Mouse (Mus musculus) lung, embryonic 16.5 days (tissue): ENCODE results near the gene Gjb4. TPM values are rescaled to one million over a fixed set of nuclear protein-coding genes. Genes with fewer than 3 reads are reported as not detected.

ENCODE experiments used
- ATAC-seq: fragments of 200-750 bp; cut with Nextera tagmentation; 2 replicates; pipeline ENCODE4 v1.8.0; 2017; ENCODE audit warnings: low read depth, mild to moderate bottlenecking, moderate library complexity
- H3K27ac ChIP-seq: fragments of 300-500 bp; sonication (generic); 2 replicates; pipeline ENCODE4 v1.5.1; 2014; ENCODE audit warnings: mild to moderate bottlenecking, control low read depth, low read length
- H3K27me3 ChIP-seq: fragments of 300-500 bp; sonication (generic); 2 replicates; pipeline ENCODE4 v1.6.1; 2014; ENCODE audit warnings: low read depth, low read length, mixed read lengths; ENCODE audit not compliant: control insufficient read depth, insufficient read depth
- H3K36me3 ChIP-seq: fragments of 300-500 bp; sonication (generic); 2 replicates; pipeline ENCODE4 v1.6.1; 2014; ENCODE audit warnings: low read length; ENCODE audit not compliant: control insufficient read depth, insufficient read depth
- H3K4me1 ChIP-seq: fragments of 300-500 bp; sonication (generic); replicated peaks from 2 replicates; pipeline ENCODE4 v1.6.1; 2014; ENCODE audit warnings: low read length, mixed read lengths; ENCODE audit not compliant: control insufficient read depth, insufficient read depth
- H3K4me2 ChIP-seq: fragments of 300-500 bp; sonication (generic); 2 replicates; pipeline ENCODE4 v1.6.1; 2014; ENCODE audit warnings: low read depth, low read length, control low read depth
- H3K4me3 ChIP-seq: fragments of 300-500 bp; sonication (generic); 2 replicates; pipeline ENCODE4 v1.5.1; 2014; ENCODE audit warnings: mild to moderate bottlenecking, low read length, control low read depth
- H3K9ac ChIP-seq: fragments of 300-500 bp; sonication (generic); 2 replicates; pipeline ENCODE4 v1.6.1; 2014; ENCODE audit warnings: low read length, control low read depth
- H3K9me3 ChIP-seq: fragments of 300-500 bp; sonication (generic); 2 replicates; pipeline ENCODE4 v1.6.1; 2016; ENCODE audit warnings: low read length; ENCODE audit not compliant: control insufficient read depth
- WGBS: fragments of 180-500 bp; shearing (Covaris S2); extraction: QIAGEN DNeasy Blood & Tissue Kit; methylation state at CpG from one replicate; pipeline ENCODE4 v1.1.7; 2014; 5-methylcytosine and 5-hydroxymethylcytosine counted together
- polyA plus RNA-seq: library from polyadenylated mRNA; unstranded; fragments of >200 nt; fragmentation: Nextera tagmentation; extraction: Ambion mirVana; gene quantifications from 2 replicates; pipeline ENCODE4 v1.2.1, GENCODE M21; 2015

Gjb4 gene
- polyA plus RNA-seq, 1 experiment from 2014 or later, result 0.20 TPM

DNA sequence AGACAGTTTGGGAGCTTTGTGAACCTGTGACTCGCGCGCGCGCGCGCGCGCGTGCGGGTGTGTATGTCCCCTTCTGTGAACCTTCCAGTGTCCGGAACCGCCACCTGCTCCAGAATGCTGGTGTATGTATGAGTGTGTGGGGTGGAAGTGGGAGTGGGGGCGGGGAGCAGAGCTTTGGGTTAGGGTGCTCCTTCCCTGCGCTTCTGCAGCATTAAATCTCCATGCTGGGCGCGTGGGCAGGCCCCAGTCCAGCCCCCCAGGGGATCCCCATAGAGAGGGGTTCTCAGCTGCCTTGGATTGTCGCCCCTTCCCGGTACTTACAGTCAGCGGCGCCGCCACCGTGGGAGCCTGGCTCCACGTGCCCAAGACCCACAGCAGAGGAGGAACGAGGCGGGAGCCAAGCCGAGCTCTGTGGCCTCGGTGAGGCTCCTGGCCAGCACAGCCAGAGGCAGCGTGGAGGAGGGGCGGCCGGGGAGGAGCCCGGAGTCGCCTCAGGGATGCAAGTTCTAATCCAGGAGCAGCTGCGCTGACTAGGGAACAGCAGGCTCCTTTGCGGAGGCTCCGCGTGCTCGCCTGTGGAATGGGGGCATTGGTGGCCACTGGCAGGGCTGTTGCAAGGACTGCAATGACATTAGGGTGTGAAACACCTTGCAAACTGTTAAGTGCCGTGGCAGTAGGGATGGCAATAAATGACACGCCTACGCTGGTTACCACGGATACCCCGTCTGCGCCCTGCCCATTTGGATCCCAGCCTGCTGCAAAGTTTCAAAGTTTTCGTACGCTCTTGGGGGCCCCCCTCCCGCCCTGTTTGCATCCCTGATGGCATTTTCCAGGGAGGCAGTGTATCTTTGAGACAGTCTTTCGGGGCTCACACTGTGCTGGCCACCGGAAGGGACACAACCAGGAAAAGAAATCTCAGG lies 23.4 kb downstream of the Gjb4 start, which contains the start of gene Gjb3:
Gene Gjb3 (minus strand): TSS at position 664 of the 920 bp plus-strand sequence.
- peak; percentile 51; the same call in 1 of the 2 replicates for ATAC-seq
- peak within 1 kb of the TSS; percentile 30 for H3K4me3 ChIP-seq
- peaks cover 38% of the 10 kb centered on the region for H3K27me3 ChIP-seq
- no peaks in the 10 kb centered on the region for H3K9me3 ChIP-seq
- H3K9ac ChIP-seq, result peak within 1 kb of the TSS; percentile 37; the same call in 1 of the 2 replicates
- H3K4me2 ChIP-seq, result peak within 1 kb of the TSS; percentile 51
- 1% methylated on average over 49 of the region's 49 CpGs for WGBS
- H3K36me3 ChIP-seq, result no peaks in the 10 kb centered on the region
- H3K27ac ChIP-seq, result no peak within 1 kb of the TSS
- peaks cover 2% of the 10 kb centered on the region; the same call in 1 of the 2 replicates for H3K4me1 ChIP-seq

- ATAC-seq, result peak; percentile 19; the same call in 1 of the 2 replicates
- H3K4me1 ChIP-seq, result peaks cover 2% of the 10 kb centered on the region; the same call in 1 of the 2 replicates
- peak overlapping the region; percentile 51 for H3K4me2 ChIP-seq
- H3K4me3 ChIP-seq, result peak overlapping the region; percentile 30
- no peak overlapping the region for H3K9ac ChIP-seq
- H3K27me3 ChIP-seq, result peaks cover 38% of the 10 kb centered on the region
- 2% methylated on average over 13 of the region's 13 CpGs for WGBS
- no peaks in the 10 kb centered on the region for H3K9me3 ChIP-seq
- no peaks in the 10 kb centered on the region for H3K36me3 ChIP-seq
- no peak overlapping the region for H3K27ac ChIP-seq
These were observed 24.1 kb downstream of the Gjb4 start for GRCm38 (mm10) chr4:127329751-127330150.

GRCm38 (mm10) chr4:127329046-127329445 lies 24.8 kb downstream of the Gjb4 start:
- Histone ChIP-seq H3K36me3 (no peaks in the 10 kb centered on the region), H3K27ac (no peak overlapping the region), H3K4me3 (no peak overlapping the region), H3K9me3 (no peaks in the 10 kb centered on the region), H3K4me1 (peaks cover 2% of the 10 kb centered on the region; the same call in 1 of the 2 replicates), H3K27me3 (peaks cover 38% of the 10 kb centered on the region), H3K4me2 (no peak overlapping the region), H3K9ac (no peak overlapping the region)
- 9% methylated on average over 3 of the region's 3 CpGs for WGBS
- ATAC-seq, result no peak

DNA sequence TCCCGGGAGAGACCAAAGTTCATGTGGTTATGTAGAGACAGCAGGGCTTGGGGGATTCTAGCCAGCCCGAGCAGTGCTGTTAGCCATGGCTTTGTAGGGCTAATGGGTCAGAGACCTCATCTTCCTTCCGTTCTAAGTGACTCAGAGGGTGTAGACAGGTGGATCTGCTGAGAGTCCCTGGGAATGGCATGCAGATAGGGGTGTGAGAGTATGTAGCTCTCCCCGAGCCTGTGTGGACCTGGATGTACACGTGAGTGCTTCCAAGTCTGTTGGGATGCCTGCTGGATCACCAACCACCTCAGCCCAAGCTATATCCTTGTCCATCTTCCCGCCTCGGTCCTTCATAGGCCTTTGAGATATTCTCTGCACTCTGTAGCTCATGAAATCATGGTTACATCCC lies 25.5 kb downstream of the Gjb4 start:
- Histone ChIP-seq H3K9me3 (no peaks in the 10 kb centered on the region), H3K36me3 (no peaks in the 10 kb centered on the region), H3K27ac (no peak overlapping the region), H3K9ac (no peak overlapping the region), H3K4me2 (no peak overlapping the region), H3K27me3 (peaks cover 38% of the 10 kb centered on the region), H3K4me3 (no peak overlapping the region), H3K4me1 (peaks cover 2% of the 10 kb centered on the region; the same call in 1 of the 2 replicates)
- no peak for ATAC-seq
- WGBS, result 53% methylated on average over 7 of the region's 7 CpGs

GRCm38 (mm10) chr4:127327749-127328148 lies 26.1 kb downstream of the Gjb4 start:
- Histone ChIP-seq H3K27ac (no peak overlapping the region), H3K4me1 (peaks cover 2% of the 10 kb centered on the region; the same call in 1 of the 2 replicates), H3K4me2 (no peak overlapping the region), H3K9ac (no peak overlapping the region), H3K36me3 (no peaks in the 10 kb centered on the region), H3K4me3 (no peak overlapping the region), H3K9me3 (no peaks in the 10 kb centered on the region), H3K27me3 (peaks cover 36% of the 10 kb centered on the region)
- WGBS, result 64% methylated on average over 6 of the region's 6 CpGs
- ATAC-seq, result no peak

GRCm38 (mm10) chr4:127327258-127327657 lies 26.6 kb downstream of the Gjb4 start:
- 27% methylated on average over 7 of the region's 7 CpGs for WGBS
- H3K36me3 ChIP-seq, result no peaks in the 10 kb centered on the region
- no peak overlapping the region for H3K27ac ChIP-seq

GRCm38 (mm10) chr4:127325276-127325675 lies 28.6 kb downstream of the Gjb4 start:
- no peak for ATAC-seq
- 77% methylated on average over 5 of the region's 5 CpGs for WGBS
- Histone ChIP-seq H3K9ac (no peak overlapping the region), H3K4me1 (no peaks in the 10 kb centered on the region; the same call in 1 of the 2 replicates), H3K9me3 (no peaks in the 10 kb centered on the region), H3K4me2 (no peak overlapping the region), H3K36me3 (no peaks in the 10 kb centered on the region), H3K4me3 (no peak overlapping the region), H3K27ac (no peak overlapping the region), H3K27me3 (peaks cover 14% of the 10 kb centered on the region)

More at GRCm38 (mm10) chr4:127327258-127327657, 26.6 kb downstream of the Gjb4 start:
- Histone ChIP-seq H3K4me1 (peaks cover 2% of the 10 kb centered on the region; the same call in 1 of the 2 replicates), H3K4me2 (no peak overlapping the region), H3K9me3 (no peaks in the 10 kb centered on the region), H3K4me3 (no peak overlapping the region), H3K9ac (no peak overlapping the region), H3K27me3 (peaks cover 34% of the 10 kb centered on the region)
- no peak for ATAC-seq

GRCm38 (mm10) chr4:127324759-127325158 lies 29.1 kb downstream of the Gjb4 start:
- Histone ChIP-seq H3K36me3 (no peaks in the 10 kb centered on the region), H3K27ac (no peak overlapping the region), H3K4me2 (no peak overlapping the region), H3K9ac (no peak overlapping the region), H3K4me1 (no peaks in the 10 kb centered on the region), H3K4me3 (no peak overlapping the region), H3K27me3 (peaks cover 9% of the 10 kb centered on the region; the same call in 1 of the 2 replicates), H3K9me3 (no peaks in the 10 kb centered on the region)
- WGBS, result 4% methylated on average over 5 of the region's 6 CpGs
- ATAC-seq, result peak; percentile 83

- no peak overlapping the region for H3K9ac ChIP-seq
- ATAC-seq, result no peak
- 66% methylated on average over 10 of the region's 10 CpGs for WGBS
- peaks cover 8% of the 10 kb centered on the region; the same call in 1 of the 2 replicates for H3K27me3 ChIP-seq
- H3K9me3 ChIP-seq, result no peaks in the 10 kb centered on the region
- no peak overlapping the region for H3K4me2 ChIP-seq
- H3K27ac ChIP-seq, result no peak overlapping the region
- H3K4me3 ChIP-seq, result no peak overlapping the region
- no peaks in the 10 kb centered on the region for H3K36me3 ChIP-seq
- no peaks in the 10 kb centered on the region for H3K4me1 ChIP-seq
These were observed 29.6 kb downstream of the Gjb4 start for GRCm38 (mm10) chr4:127324296-127324695.
